Comparison of ENCODE assay signal across 20 mouse cellular contexts in genomic region chr4:152542447-152542846, GRCm38 (mm10).
DNase-seq lines count a peak whose midpoint lies in the region; ATAC-seq and TF ChIP-seq lines count a peak whose summit lies in the region.
"Had no signal": no experiment of that assay in that cellular context is flagged by ENCODE, and none has a peak within 500 bp of the region (broad histone marks: within the 10 kb centered on the region; RNA-seq: fewer than 3 reads in every experiment).

No protein-coding gene starts in this region.

- no peaks in the 10 kb centered on the region for H3K27me3 ChIP-seq in hindbrain, postnatal 0 days (ENCODE audit: insufficient read depth, low read length)
- H3K27me3 ChIP-seq in hindbrain, embryonic 14.5 days (ENCODE audit: control insufficient read depth, insufficient read depth, low read length): no peaks in the 10 kb centered on the region
- H3K27me3 ChIP-seq in lung, embryonic 14.5 days (ENCODE audit: insufficient read depth, low read length): no peaks in the 10 kb centered on the region
- H3K27me3 ChIP-seq in MEL (ENCODE audit: control insufficient read depth in 1 of 2, insufficient read depth in 2 of 2, low read length in 2 of 2): no peaks in the 10 kb centered on the region
- H3K27me3 ChIP-seq: limb, embryonic 12.5 days; liver, embryonic 15.5 days; neural tube, embryonic 13.5 days; Patski had no signal

- TF ChIP-seq CTCF in hindbrain, postnatal 0 days (IDR thresholded peaks at IDR 0.05; ENCODE audit: low read depth): peak; percentile 45; the same call in 1 of the 2 replicates
- peak; percentile 47 for TF ChIP-seq CTCF in lung, embryonic 14.5 days (IDR thresholded peaks at IDR 0.05; ENCODE audit: low read depth)
- TF ChIP-seq CTCF in MEL (IDR thresholded peaks at IDR 0.05 in 2 of 3, conservative IDR thresholded peaks at IDR 0.05 in 1 of 3; ENCODE audit: control insufficient read depth in 1 of 3, insufficient read depth in 1 of 3, low read depth in 2 of 3, low read length in 3 of 3, poor library complexity in 1 of 3, severe bottlenecking in 1 of 3): peak; percentile 2 to 25 (median 16); a peak in 2 of 6 replicates
- TF ChIP-seq CTCF in cortical plate, adult 2 months (IDR thresholded peaks at IDR 0.05; ENCODE audit: extremely low read depth, insufficient read depth, low read length): peak; percentile 24; the same call in 1 of the 2 replicates

- TF ChIP-seq POLR2A in MEL (IDR thresholded peaks at IDR 0.05; ENCODE audit: control insufficient read depth in 1 of 2, insufficient read depth in 1 of 2, low read depth in 1 of 2, low read length in 2 of 2, poor library complexity in 1 of 2): no peak
- no peak for TF ChIP-seq POLR2A in cortical plate, adult 2 months (IDR thresholded peaks at IDR 0.05; ENCODE audit: extremely low read depth, insufficient read depth, low read length)

- WGBS in hindbrain, postnatal 0 days: 98% methylated on average over 11 of the region's 11 CpGs
- WGBS in hindbrain, embryonic 14.5 days: 97% methylated on average over 11 of the region's 11 CpGs
- WGBS in lung, embryonic 14.5 days: 99% methylated on average over 11 of the region's 11 CpGs

- no peak overlapping the region for H3K27ac ChIP-seq in hindbrain, postnatal 0 days
- no peak overlapping the region for H3K27ac ChIP-seq in hindbrain, embryonic 14.5 days
- H3K27ac ChIP-seq in lung, embryonic 14.5 days (ENCODE audit: low read depth): no peak overlapping the region
- no peak overlapping the region for H3K27ac ChIP-seq in MEL (ENCODE audit: control insufficient read depth, low read depth, low read length)
- no peak overlapping the region for H3K27ac ChIP-seq in cortical plate, adult 2 months (ENCODE audit: insufficient read depth, low read length)
- H3K27ac ChIP-seq: heart, embryonic 10.5 days; hindbrain, embryonic 12.5 days; limb, embryonic 12.5 days; liver, embryonic 15.5 days; macrophage; midbrain, embryonic 12.5 days; neural tube, embryonic 13.5 days had no signal

- DNase-seq in hindbrain, postnatal 0 days (ENCODE audit: low spot score): no peak
- DNase-seq in hindbrain, embryonic 14.5 days (ENCODE audit: low spot score): no peak
- DNase-seq in lung, embryonic 14.5 days: no peak
- DNase-seq in lung, postnatal 25 days (ENCODE audit: low spot score): no peak
- peak; percentile 9 for DNase-seq in MEL (ENCODE audit: low read depth, low spot score)
- DNase-seq in c-Kit-positive CD71-positive TER-119-positive erythroid progenitor cells, embryonic 14.5 days (ENCODE audit: low spot score): no peak
- DNase-seq: adrenal gland, postnatal 36 days; cerebellum, adult 9-10 months; heart, postnatal 10 days; thymus, adult 18-20 months had no signal

- no peak overlapping the region for H3K4me2 ChIP-seq in hindbrain, postnatal 0 days (ENCODE audit: low read depth, low read length)
- no peak overlapping the region for H3K4me2 ChIP-seq in hindbrain, embryonic 14.5 days (replicated peaks)
- no peak overlapping the region for H3K4me2 ChIP-seq in lung, embryonic 14.5 days
- H3K4me2 ChIP-seq: hindbrain, embryonic 12.5 days; limb, embryonic 12.5 days; liver, embryonic 15.5 days; midbrain, embryonic 12.5 days; neural tube, embryonic 13.5 days had no signal

- TF ChIP-seq RAD21 in MEL (IDR thresholded peaks at IDR 0.05; ENCODE audit: low read depth, low read length): no peak

- no peak overlapping the region for H3K4me3 ChIP-seq in hindbrain, postnatal 0 days (ENCODE audit: low read length)
- H3K4me3 ChIP-seq in hindbrain, embryonic 14.5 days (replicated peaks; ENCODE audit: low read length): no peak overlapping the region
- H3K4me3 ChIP-seq in lung, embryonic 14.5 days (ENCODE audit: low read depth, low read length): no peak overlapping the region
- H3K4me3 ChIP-seq in MEL (ENCODE audit: control insufficient read depth in 1 of 2, insufficient read depth in 1 of 2, low read depth in 2 of 2, low read length in 2 of 2): no peak overlapping the region
- no peak overlapping the region for H3K4me3 ChIP-seq in cortical plate, adult 2 months (ENCODE audit: insufficient read depth, low read length)
- H3K4me3 ChIP-seq: heart, embryonic 10.5 days; hindbrain, embryonic 12.5 days; limb, embryonic 12.5 days; liver, embryonic 15.5 days; midbrain, embryonic 12.5 days; neural tube, embryonic 13.5 days had no signal

- no peaks in the 10 kb centered on the region for H3K79me2 ChIP-seq in MEL (ENCODE audit: control insufficient read depth, insufficient read depth, low read length, poor library complexity)

- ATAC-seq in hindbrain, postnatal 0 days: no peak
- no peak for ATAC-seq in hindbrain, embryonic 14.5 days (ENCODE audit: low FRiP score)
- ATAC-seq in lung, embryonic 14.5 days (ENCODE audit: insufficient read depth): no peak
- ATAC-seq: forebrain, embryonic 14.5 days; Patski had no signal

- no peak for TF ChIP-seq EP300 in MEL (IDR thresholded peaks at IDR 0.05; ENCODE audit: low read depth in 1 of 2, low read length in 2 of 2)

- H3K4me1 ChIP-seq in hindbrain, postnatal 0 days (ENCODE audit: insufficient read depth, low read length): no peaks in the 10 kb centered on the region
- peaks cover 8% of the 10 kb centered on the region for H3K4me1 ChIP-seq in hindbrain, embryonic 14.5 days (replicated peaks; ENCODE audit: control insufficient read depth, insufficient read depth, low read length)
- no peaks in the 10 kb centered on the region for H3K4me1 ChIP-seq in lung, embryonic 14.5 days (ENCODE audit: insufficient read depth)
- no peaks in the 10 kb centered on the region for H3K4me1 ChIP-seq in MEL (ENCODE audit: control insufficient read depth in 1 of 2, insufficient read depth in 2 of 2, low read length in 2 of 2)
- no peaks in the 10 kb centered on the region for H3K4me1 ChIP-seq in cortical plate, adult 2 months (ENCODE audit: control insufficient read depth, insufficient read depth, low read length)

- no peaks in the 10 kb centered on the region for H3K9me3 ChIP-seq in hindbrain, postnatal 0 days (ENCODE audit: low read length)
- no peaks in the 10 kb centered on the region for H3K9me3 ChIP-seq in hindbrain, embryonic 14.5 days (ENCODE audit: control insufficient read depth, low read length)
- no peaks in the 10 kb centered on the region for H3K9me3 ChIP-seq in lung, embryonic 14.5 days (ENCODE audit: low read depth, low read length)
- H3K9me3 ChIP-seq in MEL (replicated peaks; ENCODE audit: insufficient read depth, low read length): no peaks in the 10 kb centered on the region
- H3K9me3 ChIP-seq: heart, embryonic 10.5 days; liver, embryonic 15.5 days; neural tube, embryonic 13.5 days had no signal

- H3K9ac ChIP-seq in hindbrain, postnatal 0 days (replicated peaks; ENCODE audit: low read length): no peak overlapping the region
- H3K9ac ChIP-seq in hindbrain, embryonic 14.5 days: no peak overlapping the region
- no peak overlapping the region for H3K9ac ChIP-seq in lung, embryonic 14.5 days
- no peak overlapping the region for H3K9ac ChIP-seq in MEL (ENCODE audit: control insufficient read depth, low read depth, low read length, poor library complexity, severe bottlenecking)
- H3K9ac ChIP-seq: hindbrain, embryonic 12.5 days; limb, embryonic 12.5 days; liver, embryonic 15.5 days; midbrain, embryonic 12.5 days; neural tube, embryonic 13.5 days had no signal

- no peaks in the 10 kb centered on the region for H3K36me3 ChIP-seq in hindbrain, postnatal 0 days (ENCODE audit: insufficient read depth, low read length)
- H3K36me3 ChIP-seq in hindbrain, embryonic 14.5 days (replicated peaks; ENCODE audit: control insufficient read depth, insufficient read depth): peaks cover 11% of the 10 kb centered on the region; the same call in 1 of the 2 replicates
- no peaks in the 10 kb centered on the region for H3K36me3 ChIP-seq in lung, embryonic 14.5 days (ENCODE audit: insufficient read depth)
- no peaks in the 10 kb centered on the region for H3K36me3 ChIP-seq in MEL (ENCODE audit: control insufficient read depth in 1 of 2, insufficient read depth in 2 of 2, low read length in 2 of 2)
- H3K36me3 ChIP-seq: liver, embryonic 15.5 days had no signal

TF ChIP-seq in MEL, 35 proteins besides CTCF, POLR2A, EP300 and RAD21:
- TF ChIP-seq MYB (IDR thresholded peaks at IDR 0.05; ENCODE audit: low read depth, low read length) (no peak), USF1 (IDR thresholded peaks at IDR 0.05; ENCODE audit: low read depth, low read length) (no peak), SMC3 (IDR thresholded peaks at IDR 0.05; ENCODE audit: low read depth, low read length) (peak; percentile 2; the same call in 1 of the 2 replicates), ZMIZ1 (IDR thresholded peaks at IDR 0.05; ENCODE audit: low read depth, low read length) (no peak)
